Mouse (Mus musculus) E14TG2a.4 (cell line): ENCODE measurements around the gene Abi1.
A peak's percentile ranks its signal among the peaks of the same experiment; 100 is the strongest.
"Not testable (repeated sequence)": the region's sequence is repeated elsewhere in the genome, so short reads cannot be mapped to it uniquely, and the experiment has no call there.

Experiments used
- H3K27me3 ChIP-seq: 2 replicates; pipeline ENCODE4 v1.6.1; 2014; ENCODE audit warnings: low read length, control low read depth; ENCODE audit not compliant: insufficient read depth
- H3K36me3 ChIP-seq: 2 replicates; pipeline ENCODE4 v1.6.1; 2014; ENCODE audit warnings: low read length, control low read depth; ENCODE audit not compliant: insufficient read depth
- H3K4me1 ChIP-seq: replicated peaks from 2 replicates; pipeline ENCODE4 v1.6.1; 2014; ENCODE audit warnings: low read depth, low read length, control low read depth
- H3K4me3 ChIP-seq: replicated peaks from 2 replicates; pipeline ENCODE4 v1.5.1; 2014; ENCODE audit warnings: mild to moderate bottlenecking, low read length
- H3K9me3 ChIP-seq: 2 replicates; pipeline ENCODE4 v1.6.1; 2014; ENCODE audit warnings: low read length, control low read depth
- CTCF ChIP-seq: conservative IDR thresholded peaks from 2 replicates; pipeline ENCODE4 v1.5.1; 2014; ENCODE audit warnings: low read length
- NANOG ChIP-seq: IDR thresholded peaks from 2 replicates; pipeline ENCODE4 v1.6.1; 2014; ENCODE audit warnings: borderline replicate concordance, low read length, mixed read lengths
- POU5F1 ChIP-seq: IDR thresholded peaks from 2 replicates; pipeline ENCODE4 v1.6.1; 2014; ENCODE audit warnings: low read length, borderline replicate concordance

Abi1 gene

GRCm38 (mm10) chr2:23068894-23069744, 29.1 kb upstream of the Abi1 start:
- H3K4me3 ChIP-seq = peak overlapping the region; percentile 88
- H3K27me3 ChIP-seq = no peaks in the 10 kb centered on the region
- no peaks in the 10 kb centered on the region for H3K9me3 ChIP-seq
- TF ChIP-seq POU5F1 (no peak), CTCF (peak; percentile 10; the same call in 1 of the 2 replicates)
- H3K36me3 ChIP-seq = no peaks in the 10 kb centered on the region
- peaks cover 15% of the 10 kb centered on the region for H3K4me1 ChIP-seq

- Histone ChIP-seq H3K36me3 (no peaks in the 10 kb centered on the region), H3K4me1 (peaks cover 15% of the 10 kb centered on the region), H3K9me3 (no peaks in the 10 kb centered on the region), H3K27me3 (no peaks in the 10 kb centered on the region), H3K4me3 (peak overlapping the region; percentile 88)
- TF ChIP-seq NANOG = no peak
- no peak for TF ChIP-seq CTCF
- no peak for TF ChIP-seq POU5F1
These were observed 28.3 kb upstream of the Abi1 start for GRCm38 (mm10) chr2:23068370-23068737.

GRCm38 (mm10) chr2:23067552-23068369, 27.7 kb upstream of the Abi1 start, which contains the start of gene Acbd5:
Gene Acbd5 (plus strand): TSS chr2:23068167.
- Histone ChIP-seq H3K9me3 (peaks cover 4% of the 10 kb centered on the region; the same call in 1 of the 2 replicates), H3K36me3 (no peaks in the 10 kb centered on the region), H3K27me3 (no peaks in the 10 kb centered on the region), H3K4me1 (peaks cover 15% of the 10 kb centered on the region), H3K4me3 (peak within 1 kb of the TSS; percentile 88)
- TF ChIP-seq CTCF = no peak
- no peak for TF ChIP-seq NANOG
- TF ChIP-seq POU5F1 = no peak

GRCm38 (mm10) chr2:23052523-23052922, 12.5 kb upstream of the Abi1 start:
- Histone ChIP-seq H3K27me3 (peaks cover 8% of the 10 kb centered on the region; the same call in 1 of the 2 replicates), H3K36me3 (no peaks in the 10 kb centered on the region), H3K4me1 (no peaks in the 10 kb centered on the region), H3K9me3 (peaks cover 19% of the 10 kb centered on the region), H3K4me3 (no peak overlapping the region)
- no peak for TF ChIP-seq NANOG
- TF ChIP-seq POU5F1 = no peak
- TF ChIP-seq CTCF = no peak

- no peak for TF ChIP-seq CTCF
- no peak for TF ChIP-seq NANOG
- TF ChIP-seq POU5F1 = no peak
These were observed 11.8 kb upstream of the Abi1 start for GRCm38 (mm10) chr2:23051890-23052289.

GRCm38 (mm10) chr2:23048006-23048405, 8.0 kb upstream of the Abi1 start:
- no peaks in the 10 kb centered on the region for H3K36me3 ChIP-seq
- H3K4me3 ChIP-seq = no peak overlapping the region
- peaks cover 19% of the 10 kb centered on the region for H3K9me3 ChIP-seq
- no peaks in the 10 kb centered on the region for H3K4me1 ChIP-seq
- peaks cover 8% of the 10 kb centered on the region; the same call in 1 of the 2 replicates for H3K27me3 ChIP-seq
- TF ChIP-seq POU5F1 (no peak), CTCF (no peak), NANOG (no peak)

More at GRCm38 (mm10) chr2:23051890-23052289, 11.8 kb upstream of the Abi1 start:
- no peak overlapping the region for H3K4me3 ChIP-seq
- no peaks in the 10 kb centered on the region for H3K4me1 ChIP-seq
- H3K27me3 ChIP-seq = peaks cover 8% of the 10 kb centered on the region; the same call in 1 of the 2 replicates
- H3K9me3 ChIP-seq = peaks cover 19% of the 10 kb centered on the region
- no peaks in the 10 kb centered on the region for H3K36me3 ChIP-seq

- H3K36me3 ChIP-seq = no peaks in the 10 kb centered on the region
- no peaks in the 10 kb centered on the region for H3K4me1 ChIP-seq
- peaks cover 18% of the 10 kb centered on the region for H3K9me3 ChIP-seq
- no peak for TF ChIP-seq CTCF
- no peak for TF ChIP-seq NANOG
- no peak for TF ChIP-seq POU5F1
- H3K4me3 ChIP-seq = no peak overlapping the region
- H3K27me3 ChIP-seq = 0 out of 2 replicates have a peak, but pooled peaks cover 3% of the 10 kb centered on the region
These were observed 5.7 kb upstream of the Abi1 start for GRCm38 (mm10) chr2:23045703-23046102.

- Histone ChIP-seq H3K4me1 (peaks cover 15% of the 10 kb centered on the region), H3K9me3 (no peaks in the 10 kb centered on the region), H3K36me3 (no peaks in the 10 kb centered on the region), H3K27me3 (0 out of 2 replicates have a peak, but pooled peaks cover 3% of the 10 kb centered on the region), H3K4me3 (no peak overlapping the region)
- TF ChIP-seq POU5F1 = no peak
These were observed 2.1 kb upstream of the Abi1 start for GRCm38 (mm10) chr2:23042189-23042588.

GRCm38 (mm10) chr2:23041457-23041856, 1.4 kb upstream of the Abi1 start:
- Histone ChIP-seq H3K9me3 (no peaks in the 10 kb centered on the region), H3K4me3 (no peak overlapping the region), H3K36me3 (no peaks in the 10 kb centered on the region), H3K4me1 (peaks cover 22% of the 10 kb centered on the region), H3K27me3 (0 out of 2 replicates have a peak, but pooled peaks cover 1% of the 10 kb centered on the region)
- no peak for TF ChIP-seq POU5F1
- no peak for TF ChIP-seq NANOG
- no peak for TF ChIP-seq CTCF

- H3K27me3 ChIP-seq, H3K4me3 ChIP-seq, H3K9me3 ChIP-seq, H3K36me3 ChIP-seq: not testable (repeated sequence)
- peaks cover 26% of the 10 kb centered on the region for H3K4me1 ChIP-seq
These were observed 649 bp upstream of the Abi1 start for GRCm38 (mm10) chr2:23040690-23041089.
